Mouse (Mus musculus): ENCODE results near the gene 1700034I23Rik.

- TF ChIP-seq TAL1 (IDR thresholded peaks at IDR 0.05; ENCODE audit: low read length) = no peak
- TF ChIP-seq GATA1 (IDR thresholded peaks at IDR 0.05; ENCODE audit: low read length) = no peak
Observed at GRCm38 (mm10) chr3:40949903-40950600, 47.7 kb upstream of the 1700034I23Rik start.

All from erythroblast, embryonic 14.5 days (primary cell).